Mouse (Mus musculus) heart, adult 2 months (tissue): ENCODE measurements around the gene Olfr469. TPM values are rescaled to one million over a fixed set of nuclear protein-coding genes. Genes with fewer than 3 reads are reported as not detected.
"Not testable (repeated sequence)": the region's sequence is repeated elsewhere in the genome, so short reads cannot be mapped to it uniquely, and the experiment has no call there.

Source experiments
- DNase-seq, 2 experiments: peaks; one replicate each; pipeline ENCODE4 v3.0.0; 2021
- H3K27ac ChIP-seq: fragments of 200-600 bp; 2 replicates; pipeline ENCODE4 v1.8.1; 2022
- H3K27me3 ChIP-seq: fragments of 200-500 bp; 2 replicates; pipeline ENCODE4 v1.6.1; 2012; ENCODE audit warnings: mild to moderate bottlenecking, low read length, inconsistent platforms, mixed read lengths; ENCODE audit not compliant: control insufficient read depth, insufficient read depth
- H3K36me3 ChIP-seq: fragments of 200-500 bp; 2 replicates; pipeline ENCODE4 v1.6.1; 2012; ENCODE audit warnings: low read length, inconsistent platforms; ENCODE audit not compliant: control insufficient read depth, insufficient read depth
- H3K4me1 ChIP-seq: fragments of 200-500 bp; 2 replicates; pipeline ENCODE4 v1.6.1; 2011; ENCODE audit warnings: low read length; ENCODE audit not compliant: control insufficient read depth, insufficient read depth
- H3K4me3 ChIP-seq: fragments of 200-600 bp; 2 replicates; pipeline ENCODE4 v1.8.1; 2022
- H3K79me2 ChIP-seq: fragments of 200-500 bp; replicated peaks from 2 replicates; pipeline ENCODE4 v1.6.1; 2012; ENCODE audit warnings: mild to moderate bottlenecking, inconsistent platforms, low read length, moderate library complexity, mixed read lengths; ENCODE audit not compliant: control insufficient read depth, insufficient read depth
- H3K9ac ChIP-seq: fragments of 200-500 bp; 2 replicates; pipeline ENCODE4 v1.6.1; 2012; ENCODE audit warnings: low read depth, mild to moderate bottlenecking, control low read depth, inconsistent platforms, low read length, mixed read lengths
- CTCF ChIP-seq: fragments of 200-600 bp; IDR thresholded peaks from 2 replicates; pipeline ENCODE4 v1.8.1; 2022; ENCODE audit warnings: antibody characterized with exemption, mild to moderate bottlenecking, moderate library complexity
- EP300 ChIP-seq: fragments of 200-500 bp; IDR thresholded peaks from 2 replicates; pipeline ENCODE4 v1.6.1; 2011; ENCODE audit warnings: low read depth, low read length, control low read depth; ENCODE audit not compliant: insufficient read depth
- POLR2A ChIP-seq: fragments of 200-500 bp; IDR thresholded peaks from 2 replicates; pipeline ENCODE4 v1.6.1; 2011; ENCODE audit warnings: mild to moderate bottlenecking, low read depth, low read length, control low read depth; ENCODE audit not compliant: insufficient read depth
- WGBS: fragments of 180-500 bp; shearing (Covaris S2); methylation state at CpG from one replicate; pipeline ENCODE4 v1.1.7; 2018; 5-methylcytosine and 5-hydroxymethylcytosine counted together
- intact Hi-C: fragments of 180-260 bp; cut with DNase I; formaldehyde crosslinking; loops from one replicate; pipeline ENCODE4 v1.15.1; 2025
- long read RNA-seq: library from polyadenylated mRNA; stranded (forward); transcript quantifications from one replicate; pipeline ENCODE4 v2.0.0, GENCODE M21; 2021
- polyA plus RNA-seq: library from polyadenylated mRNA; depleted of rRNA; stranded (reverse); fragments of >200 nt; gene quantifications from 2 replicates; pipeline ENCODE4 v1.2.3, GENCODE M21; 2012; rRNA removed
- total RNA-seq, 2 experiments: library from RNA; stranded (reverse); gene quantifications; 2 replicates each; pipeline ENCODE4 v1.2.3; 2021

Gene Olfr469
- total RNA-seq (not detected), polyA plus RNA-seq (not detected in 2 replicates)
- long read RNA-seq = 0 reads

DNA sequence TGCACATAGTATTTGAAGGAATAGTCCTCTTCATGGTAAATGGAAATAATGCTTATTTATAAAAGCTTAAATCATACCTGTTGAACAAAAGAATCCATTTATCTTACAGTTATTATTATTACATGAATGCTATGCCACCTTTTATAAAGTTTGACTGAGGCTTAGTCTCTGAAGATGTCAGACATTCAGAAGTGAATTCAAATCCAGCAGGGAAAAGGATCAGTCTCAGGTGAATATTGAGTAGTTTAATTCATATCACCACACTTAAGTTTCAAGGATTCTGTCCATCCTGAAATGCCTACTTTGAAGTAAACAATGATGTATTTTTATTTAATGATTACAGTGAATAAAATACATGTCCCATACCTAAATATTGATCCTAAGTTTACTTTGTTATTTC is at the start of gene Olfr469:
TSS of gene Olfr469 (minus strand) at position 101 of the 400 bp plus-strand sequence.
- H3K9ac ChIP-seq, intact Hi-C loops, H3K4me3 ChIP-seq: not testable (repeated sequence)

DNA sequence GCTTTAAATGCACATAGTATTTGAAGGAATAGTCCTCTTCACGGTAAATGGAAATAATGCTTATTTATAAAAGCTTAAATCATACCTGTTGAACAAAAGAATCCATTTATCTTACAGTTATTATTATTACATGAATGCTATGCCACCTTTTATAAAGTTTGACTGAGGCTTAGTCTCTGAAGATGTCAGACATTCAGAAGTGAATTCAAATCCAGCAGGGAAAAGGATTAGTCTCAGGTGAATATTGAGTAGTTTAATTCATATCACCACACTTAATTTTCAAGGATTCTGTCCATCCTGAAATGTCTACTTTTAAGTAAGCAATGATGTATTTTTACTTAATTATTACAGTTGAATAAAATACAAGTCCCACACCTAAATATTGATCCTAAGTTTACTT is 22.0 kb upstream of the Olfr469 start, which contains the start of gene Olfr470:
TSS of gene Olfr470 (minus strand) at position 101 of the 400 bp plus-strand sequence.
- H3K36me3 ChIP-seq, H3K4me3 ChIP-seq, H3K27ac ChIP-seq, H3K9ac ChIP-seq, H3K79me2 ChIP-seq, intact Hi-C loops, H3K4me1 ChIP-seq, DNase-seq, H3K27me3 ChIP-seq: not testable (repeated sequence)
- WGBS = 59% methylated on average over 1 of the region's 1 CpGs

More for the DNA sequence above, at the start of gene Olfr469:
- H3K27me3 ChIP-seq, H3K36me3 ChIP-seq, DNase-seq, H3K4me1 ChIP-seq, H3K27ac ChIP-seq, H3K79me2 ChIP-seq: not testable (repeated sequence)

DNA sequence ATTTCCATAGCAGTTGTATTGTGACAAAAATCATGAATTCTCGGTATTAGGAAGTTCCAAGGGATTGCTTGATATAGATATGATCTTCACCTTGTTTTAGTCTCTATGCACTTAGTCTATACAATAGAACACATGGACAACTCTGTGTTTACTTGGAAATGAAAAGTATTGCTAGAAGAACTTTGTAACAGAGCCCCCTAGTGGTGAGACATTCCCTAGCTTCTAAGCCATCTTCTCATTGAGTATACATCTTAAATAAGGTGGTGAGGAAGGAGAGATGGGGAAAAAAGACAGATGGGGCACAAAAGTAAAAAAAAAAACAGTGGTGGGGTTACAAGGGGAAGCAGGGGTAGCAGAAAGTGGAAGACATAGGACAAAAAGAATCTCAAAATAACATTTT is 16.4 kb upstream of the Olfr469 start:
- no peaks in the 10 kb centered on the region for H3K36me3 ChIP-seq
- H3K4me3 ChIP-seq = no peak overlapping the region
- 63% methylated on average over 1 of the region's 1 CpGs for WGBS
- no peaks in the 10 kb centered on the region for H3K4me1 ChIP-seq
- no peak overlapping the region for H3K9ac ChIP-seq
- intact Hi-C loops = loop anchor here (2.0 kb wide), 1 partner anchor 25 kb away; no protein-coding TSS in a partner anchor
- no peak overlapping the region for H3K27ac ChIP-seq
- H3K27me3 ChIP-seq = no peaks in the 10 kb centered on the region
- DNase-seq = no peak
- no peaks in the 10 kb centered on the region for H3K79me2 ChIP-seq
- TF ChIP-seq CTCF (peak; percentile 56), POLR2A (no peak)

DNA sequence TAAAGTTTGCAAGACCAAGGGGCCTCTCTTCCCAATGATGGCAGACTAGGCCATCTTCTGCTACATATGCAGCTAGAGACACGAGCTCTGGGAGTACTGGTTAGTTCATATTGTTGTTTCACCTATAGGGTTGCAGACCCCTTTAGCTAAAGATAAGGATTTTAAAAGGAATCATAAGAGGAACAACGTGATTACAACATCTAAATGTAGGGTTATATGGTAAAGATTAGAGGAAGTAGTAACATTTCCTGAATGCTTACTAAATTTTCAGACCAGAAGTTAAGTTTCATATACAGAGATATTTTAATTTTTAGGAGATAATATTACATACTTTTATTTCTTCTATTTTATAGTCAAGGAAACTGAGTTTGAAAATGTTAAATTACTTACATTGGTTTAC is 1.5 kb downstream of the Olfr469 start:
- WGBS = 43% methylated on average over 2 of the region's 2 CpGs
- H3K4me1 ChIP-seq, H3K9ac ChIP-seq, H3K79me2 ChIP-seq, H3K36me3 ChIP-seq, intact Hi-C loops, H3K27me3 ChIP-seq, H3K27ac ChIP-seq, H3K4me3 ChIP-seq, DNase-seq: not testable (repeated sequence)

DNA sequence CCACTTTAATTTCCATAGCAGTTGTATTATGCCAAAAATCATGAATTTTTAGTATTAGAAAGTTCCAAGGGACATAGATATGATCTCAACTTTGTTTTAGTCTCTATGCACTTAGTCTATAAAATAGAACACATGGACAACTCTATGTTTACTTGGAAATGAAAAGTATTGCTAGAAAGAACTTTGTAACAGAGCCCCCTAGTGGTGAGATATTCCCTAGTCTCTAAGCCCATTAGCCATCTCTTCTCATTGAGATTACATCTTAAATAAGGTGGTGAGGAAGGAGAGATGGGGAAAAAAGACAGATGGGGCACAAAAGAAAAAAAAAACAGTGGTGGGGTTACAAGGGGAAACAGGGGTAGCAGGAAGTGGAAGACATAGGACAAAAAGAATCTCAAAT is 5.9 kb downstream of the Olfr469 start:
- no peak overlapping the region for H3K4me3 ChIP-seq
- intact Hi-C loops = no loop called here
- H3K27me3 ChIP-seq = no peaks in the 10 kb centered on the region

DNA sequence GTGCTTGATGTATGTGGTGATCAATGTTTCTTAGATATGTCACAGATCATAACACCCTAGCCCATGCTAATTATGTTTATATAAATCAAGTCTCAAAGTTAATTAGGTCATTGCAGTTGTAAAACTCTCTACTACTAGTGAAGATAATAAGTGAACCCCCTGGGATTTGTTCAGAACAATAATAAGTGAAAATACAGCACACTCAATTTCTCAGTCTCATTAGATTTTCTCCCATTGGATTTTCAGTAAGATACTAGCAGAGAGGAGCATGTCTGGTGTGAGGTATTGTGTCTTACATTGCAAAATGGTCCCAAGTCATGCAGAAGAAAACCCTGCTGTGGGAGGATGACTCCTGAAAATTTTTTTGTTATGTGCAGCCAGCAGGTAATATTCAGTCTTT is 13.4 kb downstream of the Olfr469 start, which contains the start of gene Olfr467:
TSS of gene Olfr467 (plus strand) at position 301 of the 400 bp plus-strand sequence.
- TF ChIP-seq EP300 = no peak
- no peak for TF ChIP-seq POLR2A
- no peak for TF ChIP-seq CTCF
- no peak within 1 kb of the TSS for H3K9ac ChIP-seq
- H3K79me2 ChIP-seq = no peaks in the 10 kb centered on the region
- H3K27me3 ChIP-seq = no peaks in the 10 kb centered on the region
- intact Hi-C loops = no loop called here
- no peak for DNase-seq
- no peaks in the 10 kb centered on the region for H3K36me3 ChIP-seq
- H3K27ac ChIP-seq = no peak within 1 kb of the TSS
- no peaks in the 10 kb centered on the region for H3K4me1 ChIP-seq
- no peak within 1 kb of the TSS for H3K4me3 ChIP-seq

More for the DNA sequence above, 5.9 kb downstream of the Olfr469 start:
- Histone ChIP-seq H3K36me3 (no peaks in the 10 kb centered on the region), H3K4me1 (no peaks in the 10 kb centered on the region), H3K9ac (no peak overlapping the region), H3K27ac (no peak overlapping the region), H3K79me2 (no peaks in the 10 kb centered on the region)
- TF ChIP-seq CTCF = peak; percentile 59
- TF ChIP-seq EP300 = no peak
- no peak for DNase-seq

DNA sequence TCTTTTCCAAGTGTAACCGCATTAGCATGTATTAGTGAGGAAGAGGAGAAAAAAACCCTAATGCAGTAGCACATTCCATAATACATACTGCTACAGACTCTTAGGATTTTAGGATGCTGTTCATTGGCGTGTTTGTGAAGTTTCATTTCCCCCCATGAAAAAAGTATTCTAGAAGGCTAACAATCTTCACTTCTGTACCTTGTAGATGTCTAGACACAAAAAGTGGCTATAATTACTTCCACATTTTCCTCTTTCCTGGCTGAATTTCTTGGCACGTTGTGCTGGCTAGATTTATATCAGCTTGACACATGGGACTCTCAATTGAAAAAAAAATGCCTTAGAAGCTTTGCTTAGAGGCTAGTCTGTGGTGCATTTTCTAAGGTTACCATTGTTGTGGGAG is 23.2 kb downstream of the Olfr469 start:
- no peak for TF ChIP-seq EP300
- TF ChIP-seq CTCF = no peak
- TF ChIP-seq POLR2A = no peak
- intact Hi-C loops = no loop called here
- no peak for DNase-seq

More for the DNA sequence above, 23.2 kb downstream of the Olfr469 start:
- H3K4me3 ChIP-seq = no peak overlapping the region
- no peaks in the 10 kb centered on the region for H3K27me3 ChIP-seq
- H3K36me3 ChIP-seq = no peaks in the 10 kb centered on the region
- no peak overlapping the region for H3K27ac ChIP-seq
- no peaks in the 10 kb centered on the region for H3K79me2 ChIP-seq
- H3K9ac ChIP-seq = no peak overlapping the region
- H3K4me1 ChIP-seq = no peaks in the 10 kb centered on the region
- 53% methylated on average over 3 of the region's 3 CpGs for WGBS
